Mouse (Mus musculus) kidney, adult 2 months (tissue): ENCODE measurements around the gene Vsx1.

Experiments used
- CTCF ChIP-seq: fragments of 200-500 bp; conservative IDR thresholded peaks from 2 replicates; pipeline ENCODE4 v1.5.1; 2011; ENCODE audit warnings: low read depth, mild to moderate bottlenecking, control low read depth, low read length, moderate library complexity, mixed read lengths; ENCODE audit not compliant: insufficient read depth, insufficient read length
- POLR2A ChIP-seq: fragments of 200-500 bp; IDR thresholded peaks from one replicate; pipeline ENCODE4 v1.6.1; 2011; ENCODE audit warnings: low read depth, low read length, control low read depth

- TF ChIP-seq CTCF (no peak), POLR2A (no peak)
Observed at GRCm38 (mm10) chr2:150635877-150636446, 53.2 kb downstream of the Vsx1 start.
